Mouse (Mus musculus): ENCODE measurements around the gene Snrk.

Gene Snrk

DNA sequence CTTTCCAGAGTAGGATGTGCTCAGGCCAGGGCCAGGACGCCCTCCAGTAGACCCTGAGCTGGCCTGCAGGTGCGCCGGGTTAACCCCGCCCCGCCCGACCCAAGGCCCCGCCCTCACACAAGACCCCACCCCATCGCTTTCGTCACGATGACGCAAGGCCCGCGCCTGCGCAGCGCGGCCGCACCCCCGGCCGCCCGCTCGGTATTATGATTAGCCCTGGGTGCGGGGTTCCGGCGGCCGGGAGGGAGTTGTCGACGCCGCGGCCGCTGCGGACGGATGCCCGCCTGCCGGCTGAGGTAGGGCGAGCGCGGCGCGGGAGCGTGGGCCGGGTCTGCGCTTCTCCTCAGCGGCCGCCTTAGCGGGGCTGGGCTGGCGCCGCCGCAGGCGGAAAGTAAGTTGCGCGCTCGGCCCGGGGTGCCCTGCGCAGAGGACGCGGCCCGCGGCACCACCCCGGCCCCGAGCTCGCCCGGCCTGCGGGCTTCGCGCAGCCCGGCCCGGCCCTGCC is at the start of gene Snrk:
Gene Snrk, plus strand, starts transcription at position 155 of the 505 bp plus-strand sequence.
- DNase-seq (ENCODE audit: low read depth, low spot score): peak; percentile 91

DNA sequence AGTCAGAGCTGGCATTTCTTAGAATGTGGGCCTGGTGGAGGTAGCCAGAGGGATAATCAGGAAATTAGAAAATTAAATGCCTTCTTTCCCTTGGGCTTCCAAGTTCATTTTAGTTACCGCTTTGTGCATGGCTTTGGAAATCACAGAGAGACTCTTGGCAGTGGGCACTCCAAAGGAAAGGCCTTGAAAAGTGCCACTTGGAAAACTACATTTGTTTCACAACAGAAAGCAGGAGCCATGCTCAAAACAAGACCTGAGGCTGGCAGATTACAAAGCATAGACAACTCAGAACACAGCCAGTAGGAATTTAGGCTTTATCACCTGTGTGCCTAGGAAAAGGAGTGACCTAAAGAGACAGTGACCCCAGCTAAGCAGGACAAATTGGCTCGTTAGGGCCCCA is 49.4 kb upstream of the Snrk start:
- DNase-seq (ENCODE audit: low read depth, low spot score): no peak
- no peaks in the 10 kb centered on the region for H3K36me3 ChIP-seq (ENCODE audit: control insufficient read depth, insufficient read depth, low read length, poor library complexity, severe bottlenecking)

More for the DNA sequence above, at the start of gene Snrk:
- H3K36me3 ChIP-seq (ENCODE audit: control insufficient read depth, insufficient read depth, low read length, poor library complexity, severe bottlenecking): no peaks in the 10 kb centered on the region
- H3K27me3 ChIP-seq (ENCODE audit: control insufficient read depth, insufficient read depth, low read length, poor library complexity, severe bottlenecking): no peaks in the 10 kb centered on the region; the same call in 1 of the 2 replicates

DNA sequence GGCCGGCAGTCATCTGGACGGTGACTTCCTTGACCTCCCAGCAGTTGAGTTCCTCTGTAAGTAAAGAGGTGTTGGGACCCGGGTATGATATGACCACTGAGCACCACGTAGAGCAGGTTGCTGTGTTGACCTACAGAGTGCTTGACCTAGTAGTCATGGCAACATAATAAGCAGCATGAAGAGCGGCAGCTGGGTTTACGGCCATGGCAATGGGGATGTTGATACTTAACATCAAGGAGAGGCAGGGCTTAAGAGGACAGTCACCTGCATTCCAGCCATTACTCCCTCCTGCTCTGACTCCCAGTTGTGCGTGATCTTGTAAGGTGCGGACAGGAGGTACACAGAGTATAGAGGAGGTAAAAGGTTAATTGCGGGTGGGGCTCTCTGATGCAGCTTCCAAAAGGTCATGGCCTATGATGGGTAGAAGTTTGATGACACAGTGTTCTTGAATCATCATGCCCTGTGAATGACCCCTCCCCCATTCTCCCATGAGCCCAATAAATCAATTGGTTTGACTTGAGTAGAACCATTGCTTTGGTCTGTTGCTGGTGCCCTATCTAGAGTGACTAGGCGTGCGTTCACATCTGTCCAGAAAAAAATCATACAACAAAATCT is 47.4 kb upstream of the Snrk start:
- Histone ChIP-seq H3K27me3 (ENCODE audit: control insufficient read depth, insufficient read depth, low read length, poor library complexity, severe bottlenecking) (no peaks in the 10 kb centered on the region), H3K36me3 (ENCODE audit: control insufficient read depth, insufficient read depth, low read length, poor library complexity, severe bottlenecking) (no peaks in the 10 kb centered on the region)
- DNase-seq (ENCODE audit: low read depth, low spot score): no peak

More for the DNA sequence above, 49.4 kb upstream of the Snrk start:
- no peaks in the 10 kb centered on the region for H3K27me3 ChIP-seq (ENCODE audit: control insufficient read depth, insufficient read depth, low read length, poor library complexity, severe bottlenecking)

DNA sequence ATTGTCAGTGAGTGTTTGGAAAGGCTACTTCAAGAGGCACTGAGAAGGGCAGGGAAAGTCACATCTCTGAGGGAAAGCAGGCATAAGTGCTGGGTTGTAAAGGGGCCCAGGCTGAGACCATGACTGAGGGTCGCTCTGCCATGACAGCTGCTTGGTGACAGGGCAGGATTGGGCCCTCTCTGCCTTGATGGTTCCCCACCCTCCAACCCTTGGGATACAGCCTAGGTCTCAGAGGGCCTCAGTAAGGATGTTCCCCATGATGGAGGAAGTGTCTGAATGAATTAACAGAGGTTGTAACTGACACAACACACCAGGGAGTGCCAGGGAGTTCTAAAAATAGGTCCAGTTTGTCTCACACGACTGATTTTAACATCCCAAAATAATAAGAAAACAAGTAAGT is 43.1 kb upstream of the Snrk start:
- Histone ChIP-seq H3K27me3 (ENCODE audit: control insufficient read depth, insufficient read depth, low read length, poor library complexity, severe bottlenecking) (no peaks in the 10 kb centered on the region), H3K36me3 (ENCODE audit: control insufficient read depth, insufficient read depth, low read length, poor library complexity, severe bottlenecking) (no peaks in the 10 kb centered on the region)
- DNase-seq (ENCODE audit: low read depth, low spot score): no peak

DNA sequence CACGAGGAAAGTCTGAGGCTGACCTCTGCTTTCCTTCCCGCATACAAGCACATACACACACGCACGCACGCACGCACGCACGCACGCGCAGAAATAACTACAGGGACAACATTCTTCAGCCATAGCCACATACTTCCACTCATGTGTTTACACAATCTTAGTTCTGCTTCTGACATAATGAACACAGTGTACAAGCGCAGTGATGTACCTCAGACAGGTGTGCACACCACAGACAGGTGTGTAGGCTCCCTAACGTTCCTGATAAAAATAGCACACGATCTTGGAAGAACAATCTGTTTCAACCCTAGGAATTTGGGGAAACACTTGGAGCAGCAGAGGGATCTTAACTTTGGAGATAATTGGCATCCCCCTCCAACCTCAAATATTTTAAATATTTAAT is 42.5 kb upstream of the Snrk start:
- H3K36me3 ChIP-seq (ENCODE audit: control insufficient read depth, insufficient read depth, low read length, poor library complexity, severe bottlenecking): no peaks in the 10 kb centered on the region
- H3K27me3 ChIP-seq (ENCODE audit: control insufficient read depth, insufficient read depth, low read length, poor library complexity, severe bottlenecking): no peaks in the 10 kb centered on the region
- DNase-seq (ENCODE audit: low read depth, low spot score): no peak

DNA sequence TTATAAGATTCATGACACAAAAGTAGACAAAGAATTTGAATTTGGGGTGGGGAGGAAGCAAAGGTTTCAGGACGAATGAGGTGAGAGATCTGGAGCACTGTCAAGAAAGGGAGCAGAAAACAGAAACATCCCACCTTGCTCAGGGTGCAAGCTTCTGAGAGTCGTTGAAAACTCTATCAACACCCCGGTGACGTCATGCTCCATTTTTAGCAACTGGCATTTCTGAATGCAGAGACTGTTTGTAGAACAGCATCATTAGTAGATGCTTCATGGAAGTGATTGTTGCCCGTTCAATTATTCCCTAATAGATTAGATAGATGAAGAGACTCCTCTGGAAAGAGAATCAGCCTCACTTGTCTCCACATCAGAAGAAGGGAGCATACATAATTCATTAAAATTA is 38.6 kb upstream of the Snrk start:
- Histone ChIP-seq H3K36me3 (ENCODE audit: control insufficient read depth, insufficient read depth, low read length, poor library complexity, severe bottlenecking) (no peaks in the 10 kb centered on the region), H3K27me3 (ENCODE audit: control insufficient read depth, insufficient read depth, low read length, poor library complexity, severe bottlenecking) (no peaks in the 10 kb centered on the region)
- no peak for DNase-seq (ENCODE audit: low read depth, low spot score)

DNA sequence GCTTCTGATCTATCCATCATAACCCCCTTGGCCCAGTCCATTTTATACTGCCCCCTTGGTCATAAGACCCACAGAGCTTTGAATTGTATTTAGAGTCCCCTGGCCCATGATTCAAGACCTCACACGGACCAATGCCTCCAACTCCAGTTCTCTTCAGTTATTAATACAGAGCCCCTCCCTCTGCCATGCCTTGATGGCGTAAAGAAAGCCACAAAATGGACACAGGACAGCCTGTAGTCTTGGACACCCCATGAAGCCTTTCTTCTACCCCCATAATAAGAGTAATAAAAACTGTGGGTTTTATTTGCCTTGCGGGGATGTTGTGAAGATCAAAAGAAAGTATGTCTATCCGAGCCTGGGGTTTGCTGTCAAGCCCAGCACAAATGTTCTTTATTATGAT is 33.4 kb upstream of the Snrk start:
- Histone ChIP-seq H3K27me3 (ENCODE audit: control insufficient read depth, insufficient read depth, low read length, poor library complexity, severe bottlenecking) (no peaks in the 10 kb centered on the region), H3K36me3 (ENCODE audit: control insufficient read depth, insufficient read depth, low read length, poor library complexity, severe bottlenecking) (no peaks in the 10 kb centered on the region)
- no peak for DNase-seq (ENCODE audit: low read depth, low spot score)

DNA sequence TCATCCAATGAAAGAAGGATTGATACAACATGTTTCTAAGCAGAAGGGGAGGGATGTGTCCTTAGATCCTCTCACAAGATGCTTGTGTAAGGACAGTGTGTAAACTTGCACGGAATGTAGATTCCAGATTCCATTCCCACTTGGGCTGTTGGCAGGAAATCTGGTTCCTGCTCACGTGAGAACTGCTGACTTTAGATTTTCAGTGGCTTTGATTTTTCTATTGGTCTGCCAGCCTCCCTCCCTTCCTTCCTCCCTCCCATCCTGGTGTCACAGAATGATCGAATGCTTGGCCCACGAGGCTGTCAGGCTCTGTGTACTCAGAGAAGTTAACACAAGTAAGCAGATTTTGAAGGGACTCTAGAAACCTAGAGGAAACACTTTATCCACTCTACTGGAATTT is 32.9 kb upstream of the Snrk start:
- H3K36me3 ChIP-seq (ENCODE audit: control insufficient read depth, insufficient read depth, low read length, poor library complexity, severe bottlenecking): no peaks in the 10 kb centered on the region
- H3K27me3 ChIP-seq (ENCODE audit: control insufficient read depth, insufficient read depth, low read length, poor library complexity, severe bottlenecking): no peaks in the 10 kb centered on the region
- DNase-seq (ENCODE audit: low read depth, low spot score): no peak

DNA sequence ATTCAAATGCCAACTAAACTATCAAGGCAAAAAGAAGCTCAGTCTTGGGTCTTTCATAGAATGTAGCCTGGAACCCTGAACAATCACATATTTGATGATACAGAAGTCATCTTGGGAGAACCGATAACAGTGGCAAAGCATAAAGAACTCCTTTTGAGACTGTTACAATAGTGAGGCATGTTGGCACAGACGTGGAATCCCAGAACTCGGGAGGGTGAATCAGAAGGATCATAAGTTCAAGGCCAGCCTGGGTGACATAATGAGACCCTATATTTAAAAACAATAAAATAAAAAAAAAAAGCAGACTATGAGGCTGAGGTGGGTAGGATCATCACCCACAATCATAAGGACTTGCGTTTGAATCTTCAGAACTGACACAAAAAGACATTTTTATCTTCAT is 32.4 kb upstream of the Snrk start:
- Histone ChIP-seq H3K36me3 (ENCODE audit: control insufficient read depth, insufficient read depth, low read length, poor library complexity, severe bottlenecking) (no peaks in the 10 kb centered on the region), H3K27me3 (ENCODE audit: control insufficient read depth, insufficient read depth, low read length, poor library complexity, severe bottlenecking) (no peaks in the 10 kb centered on the region)
- DNase-seq (ENCODE audit: low read depth, low spot score): no peak

DNA sequence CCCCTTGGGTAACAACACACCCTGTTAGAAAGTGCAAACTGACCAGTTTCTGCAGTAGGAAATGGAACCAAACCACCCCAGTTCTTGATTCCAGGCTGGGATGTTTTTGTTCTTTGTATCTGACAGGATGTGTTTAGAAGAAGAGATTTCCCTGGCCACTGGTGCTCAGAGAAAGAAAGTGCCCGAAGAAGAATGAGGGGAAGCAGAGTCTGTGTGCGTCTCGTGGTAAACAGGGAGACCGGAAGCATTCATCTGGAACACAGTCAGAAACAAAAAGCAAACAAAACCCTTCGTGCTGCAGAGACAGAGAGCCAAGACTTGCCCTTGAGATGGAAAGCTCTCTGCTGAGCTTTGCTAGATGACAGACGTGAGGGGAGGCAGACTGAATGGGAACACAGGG is 32.0 kb upstream of the Snrk start:
- no peak for DNase-seq (ENCODE audit: low read depth, low spot score)
- Histone ChIP-seq H3K27me3 (ENCODE audit: control insufficient read depth, insufficient read depth, low read length, poor library complexity, severe bottlenecking) (no peaks in the 10 kb centered on the region), H3K36me3 (ENCODE audit: control insufficient read depth, insufficient read depth, low read length, poor library complexity, severe bottlenecking) (no peaks in the 10 kb centered on the region)

DNA sequence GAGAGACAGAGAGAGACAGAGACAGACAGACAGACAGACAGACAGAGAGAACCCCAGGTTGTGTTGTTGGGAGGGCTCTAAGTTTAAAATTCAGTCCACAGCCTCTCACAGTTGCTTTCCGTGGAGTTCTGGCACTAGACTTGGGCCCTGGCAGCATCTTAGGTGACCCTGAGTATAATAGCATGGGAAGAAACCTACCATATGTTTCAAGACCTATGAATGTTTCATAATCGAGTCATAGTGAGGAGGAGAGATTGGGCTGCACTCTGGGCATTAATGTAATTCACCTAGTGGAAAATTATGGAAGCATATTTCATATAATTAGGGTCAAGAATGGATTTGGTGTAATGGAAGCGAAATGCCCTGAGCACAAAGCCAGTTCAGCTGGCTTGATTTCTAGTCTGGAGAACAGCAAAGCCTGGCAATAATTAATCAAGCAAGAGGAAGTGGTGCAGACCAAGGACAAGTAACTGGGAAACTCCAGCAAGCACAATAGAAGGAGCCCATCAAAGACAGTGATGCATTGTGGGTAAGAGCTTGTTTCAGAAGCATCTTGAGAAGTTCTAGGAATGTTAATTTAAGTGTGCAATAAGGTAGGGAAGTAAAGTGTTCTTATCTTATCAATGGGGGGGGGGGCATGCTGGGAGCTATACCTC is 31.4 kb upstream of the Snrk start:
- Histone ChIP-seq H3K36me3 (ENCODE audit: control insufficient read depth, insufficient read depth, low read length, poor library complexity, severe bottlenecking) (no peaks in the 10 kb centered on the region), H3K27me3 (ENCODE audit: control insufficient read depth, insufficient read depth, low read length, poor library complexity, severe bottlenecking) (no peaks in the 10 kb centered on the region)
- DNase-seq (ENCODE audit: low read depth, low spot score): no peak

DNA sequence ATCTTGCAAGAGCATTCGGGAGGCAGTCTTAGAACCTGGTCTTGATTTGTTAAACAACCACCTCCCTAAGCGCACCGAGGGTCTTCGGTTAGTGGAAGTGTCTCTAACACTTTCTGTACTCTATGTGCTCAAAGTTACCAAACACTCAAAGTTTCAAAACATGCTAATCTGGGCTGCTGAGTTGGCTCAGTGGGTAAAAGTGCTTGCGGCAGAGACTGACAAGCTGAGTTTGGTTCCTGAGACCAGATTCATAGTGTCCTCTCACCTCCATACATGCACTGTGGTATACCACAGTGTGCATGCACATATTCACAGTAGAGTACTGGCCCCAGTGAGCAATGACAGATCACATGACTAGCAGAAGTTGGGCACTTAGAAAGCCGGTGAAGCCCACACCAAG is 30.0 kb upstream of the Snrk start:
- H3K27me3 ChIP-seq (ENCODE audit: control insufficient read depth, insufficient read depth, low read length, poor library complexity, severe bottlenecking): no peaks in the 10 kb centered on the region
- DNase-seq (ENCODE audit: low read depth, low spot score): no peak
- no peaks in the 10 kb centered on the region for H3K36me3 ChIP-seq (ENCODE audit: control insufficient read depth, insufficient read depth, low read length, poor library complexity, severe bottlenecking)

DNA sequence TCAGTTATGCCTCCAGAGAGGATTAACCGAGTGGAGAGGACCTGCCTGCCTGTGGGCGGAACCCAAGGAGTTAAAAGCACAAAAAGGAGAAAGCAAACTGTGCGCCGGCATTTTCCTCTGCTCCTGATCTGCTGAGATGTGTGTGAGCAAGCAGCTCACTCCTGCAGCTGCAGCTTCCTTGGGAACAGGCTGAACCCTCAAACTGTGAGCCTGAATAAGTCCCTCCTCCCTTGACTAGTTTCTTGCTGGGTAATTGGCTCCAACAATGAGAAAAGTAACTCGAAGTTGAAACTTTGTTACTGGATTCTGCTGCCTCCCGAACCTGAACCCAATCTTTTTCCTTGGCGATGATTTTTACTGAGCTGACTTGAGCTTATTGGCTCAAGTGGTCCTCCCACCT is 25.9 kb upstream of the Snrk start:
- H3K36me3 ChIP-seq (ENCODE audit: control insufficient read depth, insufficient read depth, low read length, poor library complexity, severe bottlenecking): no peaks in the 10 kb centered on the region
- no peak for DNase-seq (ENCODE audit: low read depth, low spot score)
- H3K27me3 ChIP-seq (ENCODE audit: control insufficient read depth, insufficient read depth, low read length, poor library complexity, severe bottlenecking): no peaks in the 10 kb centered on the region

DNA sequence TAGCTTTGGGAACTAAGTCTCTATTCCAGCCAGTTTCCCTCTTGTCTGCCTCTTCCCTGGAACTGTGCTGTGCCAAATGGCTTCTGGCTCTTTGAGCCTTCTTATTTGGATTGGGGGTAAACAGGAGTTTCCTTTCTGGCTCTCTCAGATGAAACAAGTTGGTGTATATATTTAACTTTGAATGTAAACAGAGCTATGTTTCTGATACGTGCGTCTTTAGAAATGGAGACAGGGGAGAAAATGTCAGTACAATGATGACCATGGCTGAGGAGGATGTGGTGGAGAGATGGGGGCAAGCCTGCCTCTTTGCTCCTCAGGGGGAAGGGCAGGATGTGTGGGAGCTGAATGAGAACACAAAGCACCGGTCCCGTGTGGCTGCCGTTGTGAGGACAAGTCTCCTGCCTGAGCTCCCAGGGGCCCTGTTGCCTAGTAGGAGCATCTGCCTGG is 25.3 kb upstream of the Snrk start:
- H3K36me3 ChIP-seq (ENCODE audit: control insufficient read depth, insufficient read depth, low read length, poor library complexity, severe bottlenecking): no peaks in the 10 kb centered on the region
- H3K27me3 ChIP-seq (ENCODE audit: control insufficient read depth, insufficient read depth, low read length, poor library complexity, severe bottlenecking): no peaks in the 10 kb centered on the region
- no peak for DNase-seq (ENCODE audit: low read depth, low spot score)

DNA sequence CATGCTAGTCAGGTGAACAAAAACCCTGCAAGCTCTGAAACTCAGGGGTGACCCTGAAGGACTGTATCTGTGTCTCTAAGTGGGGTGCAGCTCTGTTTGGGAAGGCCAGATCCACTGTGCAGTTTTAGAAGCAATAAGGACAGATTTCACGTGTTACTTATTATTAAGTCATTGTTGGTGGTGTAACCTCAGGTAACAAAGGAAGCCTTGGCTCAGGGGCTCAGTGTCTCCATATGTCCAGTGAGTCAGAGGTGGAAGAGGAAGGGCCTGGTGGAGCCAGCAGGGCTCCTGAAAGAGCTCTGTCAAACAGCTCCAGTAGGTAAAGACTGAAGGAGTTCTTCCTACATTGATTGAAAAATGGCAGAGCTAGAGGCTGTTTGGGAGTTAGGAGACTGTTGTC is 22.9 kb upstream of the Snrk start:
- DNase-seq (ENCODE audit: low read depth, low spot score): no peak
- no peaks in the 10 kb centered on the region for H3K27me3 ChIP-seq (ENCODE audit: control insufficient read depth, insufficient read depth, low read length, poor library complexity, severe bottlenecking)
- H3K36me3 ChIP-seq (ENCODE audit: control insufficient read depth, insufficient read depth, low read length, poor library complexity, severe bottlenecking): no peaks in the 10 kb centered on the region
